Mouse (Mus musculus): Measurements from ENCODE around the gene Prdx2.
A peak's percentile ranks its signal among the peaks of the same experiment; 100 is the strongest.

Prdx2 gene

DNA sequence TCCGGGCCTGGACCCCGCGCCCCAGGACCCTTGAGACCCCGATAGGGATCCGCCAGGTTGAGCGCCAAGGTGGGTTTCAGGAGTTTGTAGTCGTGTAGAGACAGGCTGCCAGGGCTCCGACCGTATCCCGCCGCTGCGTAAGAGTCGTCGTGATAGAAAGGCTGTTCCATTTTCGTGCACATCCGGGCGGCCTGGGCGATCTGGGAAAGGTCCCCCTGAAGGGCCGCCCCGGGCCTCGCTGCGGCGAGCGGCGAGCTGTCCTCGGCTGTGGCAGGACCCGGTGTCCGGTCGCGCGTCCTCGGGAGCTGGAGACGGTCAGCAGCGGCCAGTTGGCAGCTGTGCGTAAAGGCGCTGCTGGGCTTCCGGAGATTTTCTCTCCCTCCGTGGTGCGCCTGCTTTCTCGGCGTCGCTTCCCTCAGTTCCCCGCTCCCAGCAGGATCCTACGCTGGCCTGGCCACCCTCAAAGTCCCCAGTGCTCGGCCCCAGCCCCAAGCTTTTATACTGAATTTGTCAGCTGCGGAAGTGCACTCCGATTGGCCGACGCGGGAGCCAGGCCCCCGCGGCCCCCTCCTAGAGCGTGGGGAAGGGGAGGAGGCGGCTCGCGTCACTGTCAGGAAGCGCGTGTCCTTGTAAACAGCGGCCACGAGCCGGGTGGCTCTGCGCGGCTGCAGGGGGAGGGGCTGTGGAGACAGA, 9.0 kb downstream of the Prdx2 start, which contains the start of gene Junb:
Junb (minus strand) TSS at position 471 of the 693 bp plus-strand sequence.
- DNase-seq (ENCODE audit: low spot score in 2 of 2), result peak; percentile 86 to 93

DNA sequence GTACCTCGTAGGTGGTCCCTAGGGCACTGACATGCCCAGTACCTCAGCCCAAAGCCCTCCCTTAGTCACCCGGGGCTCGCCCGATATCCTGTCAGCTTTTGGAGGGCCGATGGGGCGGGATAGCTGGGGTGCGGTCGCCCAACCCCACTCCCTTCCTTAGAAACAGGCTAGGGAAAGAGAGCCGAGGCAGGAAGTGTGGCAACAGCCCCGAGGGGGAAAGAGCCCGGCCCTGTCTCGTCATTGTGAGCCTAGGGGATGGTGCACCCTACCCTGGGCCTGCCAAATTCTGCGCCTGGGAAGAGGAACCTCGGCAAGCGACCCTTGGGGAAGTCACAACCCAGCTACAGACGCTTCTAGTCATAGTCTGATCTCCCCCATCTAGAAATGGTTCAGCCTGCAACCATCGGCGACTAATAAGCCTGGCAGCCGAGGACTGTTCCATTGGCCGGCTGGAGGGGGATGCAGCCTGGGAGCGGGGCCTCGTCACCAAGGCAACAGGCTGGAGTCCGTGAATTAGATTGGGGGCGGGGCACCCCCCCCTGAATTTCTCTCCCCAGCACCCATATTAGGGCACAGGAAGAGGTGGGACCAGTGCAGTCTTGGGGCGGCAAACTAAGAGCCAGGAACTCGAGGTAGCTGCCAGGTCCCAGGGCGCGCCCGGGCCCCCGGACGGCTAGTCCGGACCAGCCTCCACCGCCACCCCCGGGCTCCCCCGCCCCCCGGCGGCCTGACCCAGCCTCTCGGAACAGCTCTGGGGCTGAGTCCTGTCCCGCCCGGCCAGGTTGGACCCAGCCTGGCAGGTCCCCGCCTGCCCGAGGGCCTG, 10.4 kb downstream of the Prdx2 start:
- DNase-seq (ENCODE audit: low spot score in 2 of 2), result peak; percentile 81 to 86

- DNase-seq (ENCODE audit: low spot score in 2 of 2), result no peak
These were observed 11.4 kb downstream of the Prdx2 start for GRCm38 (mm10) chr8:84980622-84981358.

DNA sequence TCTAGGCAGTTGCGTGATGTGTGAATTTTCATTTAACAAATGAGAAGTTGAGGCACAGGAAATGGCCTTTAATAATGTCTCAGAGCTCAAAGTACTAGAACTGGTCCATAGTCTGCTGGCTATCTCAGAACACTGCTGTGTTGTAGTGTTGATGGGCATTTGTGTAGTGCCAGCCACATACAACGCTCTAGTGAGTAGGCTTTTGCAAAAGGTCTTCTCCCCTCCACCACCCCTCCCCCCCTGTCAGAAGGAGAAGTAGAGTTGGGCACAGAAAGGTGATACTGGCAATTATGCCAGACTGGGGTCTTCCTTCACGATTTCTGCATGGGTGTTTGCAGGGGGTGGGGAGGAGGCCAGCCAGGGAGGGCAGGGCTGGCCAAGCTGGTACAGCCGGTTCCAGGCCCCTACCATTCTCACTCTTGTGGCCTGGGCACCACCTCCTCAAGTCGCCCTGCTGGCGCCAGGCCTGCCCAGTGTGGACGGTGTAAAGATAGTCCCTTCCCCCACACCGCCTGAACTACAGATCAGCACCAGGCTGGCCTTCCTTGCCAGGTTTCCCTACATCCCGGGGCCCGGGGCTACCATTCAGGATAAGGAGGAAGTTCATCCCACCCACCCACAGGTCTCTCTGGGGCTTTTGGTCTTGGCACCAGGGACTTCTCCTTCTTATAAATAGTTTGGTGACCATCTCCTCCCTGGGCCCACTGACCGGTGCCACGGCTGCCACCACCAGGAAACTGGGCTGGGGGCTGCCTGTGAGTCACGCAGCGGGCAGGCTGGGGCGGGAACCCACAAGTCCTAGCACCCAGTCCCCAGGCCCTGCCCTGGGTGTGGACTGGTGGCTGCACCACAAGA, 12.5 kb downstream of the Prdx2 start:
- no peak for DNase-seq (ENCODE audit: low spot score in 2 of 2)

- DNase-seq (ENCODE audit: low spot score in 2 of 2), result no peak
These were observed 13.2 kb downstream of the Prdx2 start for GRCm38 (mm10) chr8:84982499-84983011.

DNA sequence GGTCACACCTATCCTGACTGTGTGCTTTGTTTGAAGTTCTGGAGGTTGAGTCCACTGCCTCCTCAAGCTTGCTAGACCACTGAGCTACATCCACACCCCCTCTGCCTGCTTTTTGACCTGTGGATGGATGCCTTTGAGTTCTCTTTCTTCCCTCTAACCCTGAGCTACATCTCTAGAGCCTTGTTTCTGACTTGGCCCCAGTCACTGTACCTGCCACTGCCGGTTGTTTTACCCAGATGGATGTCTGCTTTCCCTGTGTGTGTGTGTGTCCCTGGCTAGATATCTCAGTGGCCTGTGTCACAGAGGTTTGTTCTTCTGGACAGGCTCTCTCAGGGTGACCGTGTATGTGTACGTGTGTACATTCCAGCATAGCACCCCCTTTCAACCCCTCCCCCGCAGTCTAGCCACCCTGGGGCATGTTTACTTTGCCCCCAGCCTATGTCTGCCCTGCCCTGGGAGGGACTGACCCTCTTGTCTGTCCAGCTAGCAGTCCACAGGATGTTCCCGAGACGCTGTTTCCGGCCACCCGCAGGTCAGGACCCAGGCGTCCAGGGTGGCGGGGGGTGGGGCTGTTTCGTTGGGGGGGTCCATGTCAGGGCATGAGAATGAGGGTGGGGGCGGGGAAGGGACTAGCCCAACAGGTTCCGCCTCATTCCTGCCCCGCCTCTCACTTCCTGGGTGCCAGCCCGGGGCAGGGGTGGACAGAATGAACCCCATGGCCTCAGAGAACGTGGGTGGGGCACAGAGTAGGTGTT, 15.1 kb downstream of the Prdx2 start:
- no peak for DNase-seq (ENCODE audit: low spot score in 2 of 2)

GRCm38 (mm10) chr8:84985049-84985683, 15.8 kb downstream of the Prdx2 start:
- no peak for DNase-seq (ENCODE audit: low spot score in 2 of 2)

DNA sequence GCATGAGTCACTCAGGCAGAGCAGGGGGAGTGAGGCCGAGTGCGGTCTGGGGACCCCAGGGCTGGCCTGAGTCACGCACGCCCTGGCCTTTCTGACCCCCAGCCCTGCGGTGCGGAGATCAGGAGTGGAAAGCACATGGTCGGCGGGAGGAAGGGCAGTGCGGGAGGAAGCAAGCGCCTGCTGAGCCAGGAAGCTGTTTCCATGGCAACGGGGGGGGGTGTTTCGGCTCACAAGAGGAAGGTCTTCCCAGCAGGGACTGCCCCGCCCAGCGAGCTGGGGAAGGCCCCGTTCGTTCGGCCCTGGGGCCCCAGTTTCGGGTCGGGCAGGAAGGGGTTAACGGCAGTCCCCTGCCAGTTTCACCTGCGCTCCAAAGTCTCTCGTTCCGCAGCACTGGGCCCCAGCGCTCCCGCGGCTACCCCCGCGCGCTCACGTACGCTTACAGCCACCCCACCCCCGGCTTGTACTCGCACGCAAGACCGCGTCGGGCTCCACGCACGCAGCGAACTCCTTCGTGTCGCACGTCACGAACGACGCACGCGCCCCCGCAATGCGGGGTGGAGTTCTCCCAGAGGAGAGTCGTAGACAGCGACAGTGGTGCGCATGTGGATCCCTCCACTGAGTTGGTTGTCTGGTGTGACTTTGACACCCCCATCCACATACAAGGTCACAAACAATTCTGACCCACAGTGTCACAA, 16.4 kb downstream of the Prdx2 start:
- DNase-seq (ENCODE audit: low spot score in 2 of 2), result peak; percentile 82 to 85

- no peak for DNase-seq (ENCODE audit: low spot score in 2 of 2)
These were observed 17.1 kb downstream of the Prdx2 start for GRCm38 (mm10) chr8:84986379-84986945.

DNA sequence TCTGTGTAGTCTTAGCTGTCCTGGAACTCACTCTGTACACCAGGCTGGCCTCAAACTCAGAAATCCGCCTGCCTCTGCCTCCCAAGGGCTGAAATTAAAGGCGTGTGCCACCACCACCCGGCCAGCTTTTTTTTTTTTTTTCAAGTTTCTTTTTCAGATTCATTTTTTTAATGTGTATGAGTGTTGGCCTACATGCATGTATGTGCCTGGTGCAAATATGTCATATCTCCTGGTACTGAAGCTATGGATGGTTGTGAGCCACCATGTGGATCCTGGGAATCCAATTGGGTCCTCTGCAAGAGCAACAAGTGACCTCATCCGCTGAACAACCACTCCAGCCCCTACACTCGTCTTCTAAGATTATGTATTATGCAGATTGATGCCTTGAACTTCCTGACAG, 18.0 kb downstream of the Prdx2 start:
- DNase-seq (ENCODE audit: low spot score in 2 of 2), result no peak

DNA sequence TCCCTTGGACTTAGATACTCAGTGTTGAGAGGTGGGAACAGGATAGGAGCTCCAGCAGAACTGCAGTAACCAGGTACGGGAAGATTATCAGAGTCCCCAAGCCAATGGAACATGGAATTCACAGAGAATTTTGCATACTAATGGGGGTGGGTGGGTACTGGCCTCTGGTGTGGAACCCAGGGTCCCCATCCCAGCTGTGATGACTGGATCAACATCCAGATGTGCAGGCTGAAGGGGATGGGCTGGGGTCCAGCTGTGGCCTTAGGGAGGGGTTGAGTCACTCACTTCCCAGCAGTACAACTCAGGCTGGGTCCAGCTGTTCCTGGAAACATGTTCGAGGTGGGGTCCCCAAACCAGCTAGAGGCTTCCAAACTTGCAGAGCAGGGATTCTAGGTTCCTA, 18.5 kb downstream of the Prdx2 start:
- DNase-seq (ENCODE audit: low spot score in 2 of 2), result no peak

- DNase-seq (ENCODE audit: low spot score in 2 of 2), result no peak
These were observed 19.9 kb downstream of the Prdx2 start for GRCm38 (mm10) chr8:84989311-84989731.

DNA sequence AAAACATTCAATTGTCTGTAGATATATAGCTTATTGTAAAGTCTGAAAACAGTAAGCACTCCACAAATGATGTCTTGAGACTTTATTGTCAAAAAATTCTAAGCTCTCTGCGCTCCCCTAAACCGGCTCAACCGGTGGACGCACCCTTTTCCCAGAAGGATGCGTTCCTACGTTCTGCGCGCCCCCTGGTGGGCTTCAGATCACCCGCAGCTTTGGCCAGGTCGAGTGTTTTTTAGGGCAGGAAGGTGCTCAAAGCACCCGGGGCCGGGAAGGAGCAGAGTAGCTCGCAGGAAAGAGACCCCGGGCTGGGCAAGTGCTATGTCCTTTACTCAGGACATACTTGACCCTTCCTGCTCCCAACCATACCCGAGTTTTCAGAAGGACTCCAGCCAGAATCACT, 20.4 kb downstream of the Prdx2 start:
- DNase-seq (ENCODE audit: low spot score in 2 of 2), result peak; percentile 87

- peak; percentile 94 to 96 for DNase-seq (ENCODE audit: low spot score in 2 of 2)
These were observed 21.0 kb downstream of the Prdx2 start, which contains the start of gene Hook2 for GRCm38 (mm10) chr8:84990349-84990748. Gene Hook2, plus strand, starts transcription at chr8:84990603.

DNA sequence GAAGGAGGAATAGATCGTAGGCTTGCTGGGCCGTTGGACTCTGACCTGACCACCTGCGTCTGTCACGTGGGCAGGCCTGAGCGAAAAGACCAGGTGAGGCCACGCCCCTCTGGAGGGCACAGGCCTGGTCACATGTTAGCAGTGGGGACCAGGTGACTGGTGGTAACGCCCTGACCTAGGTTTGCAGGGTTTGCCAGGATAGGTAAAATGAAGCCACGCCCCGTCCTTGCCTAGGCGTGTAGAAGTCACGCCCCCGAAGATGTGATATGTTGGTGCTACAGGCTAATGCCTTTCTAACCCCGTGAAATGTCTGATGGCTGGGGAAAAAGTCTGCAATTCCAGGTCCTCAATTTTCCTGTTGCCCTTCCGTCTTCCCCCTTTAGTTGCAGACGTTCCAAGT, 21.4 kb downstream of the Prdx2 start:
- DNase-seq (ENCODE audit: low spot score in 2 of 2), result no peak

GRCm38 (mm10) chr8:84994375-84994774, 25.0 kb downstream of the Prdx2 start:
- DNase-seq (ENCODE audit: low spot score in 2 of 2), result no peak

DNA sequence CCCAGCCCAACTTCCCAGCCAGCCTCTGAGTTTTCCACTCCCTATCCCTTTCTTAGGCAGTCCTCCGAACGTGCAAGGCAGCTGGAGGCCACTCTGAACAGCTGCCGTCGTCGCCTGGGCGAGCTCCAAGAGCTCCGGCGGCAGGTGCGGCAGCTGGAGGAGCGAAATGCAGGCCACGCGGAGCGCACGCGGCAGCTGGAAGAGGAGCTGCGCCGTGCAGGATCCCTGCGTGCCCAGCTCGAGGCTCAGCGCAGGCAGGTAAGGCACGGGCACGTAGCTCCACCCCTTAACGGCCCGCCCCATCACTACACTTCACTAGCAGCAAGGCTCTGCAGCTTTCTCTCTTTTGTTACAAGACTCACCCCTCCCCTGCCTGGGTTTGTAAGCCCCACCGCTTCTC, 26.3 kb downstream of the Prdx2 start:
- DNase-seq (ENCODE audit: low spot score in 2 of 2), result no peak

- no peak for DNase-seq (ENCODE audit: low spot score in 2 of 2)
These were observed 27.6 kb downstream of the Prdx2 start for GRCm38 (mm10) chr8:84996978-84997377.

Data from frontal cortex, postnatal 25 days (tissue).